Mouse (Mus musculus) adrenal gland, adult 18-20 months (tissue): ENCODE data around the gene Nfatc3. TPM values are rescaled to one million over a fixed set of nuclear protein-coding genes. Genes with fewer than 3 reads are reported as not detected.
A peak's percentile ranks its signal among the peaks of the same experiment; 100 is the strongest.

Experiments
- DNase-seq, 2 experiments: peaks; one replicate each; pipeline ENCODE4 v3.0.0; 2021 to 2022; ENCODE audit warnings: low spot score in 2 of 2
- total RNA-seq, 2 experiments: library from RNA; stranded (reverse); gene quantifications; 1 replicate in 1 of 2; 2 replicates in 1 of 2; pipeline ENCODE4 v1.2.3; 2021

Nfatc3 gene
- total RNA-seq, 2 experiments from 2014 or later, result 34.5 to 50.9 TPM

DNA sequence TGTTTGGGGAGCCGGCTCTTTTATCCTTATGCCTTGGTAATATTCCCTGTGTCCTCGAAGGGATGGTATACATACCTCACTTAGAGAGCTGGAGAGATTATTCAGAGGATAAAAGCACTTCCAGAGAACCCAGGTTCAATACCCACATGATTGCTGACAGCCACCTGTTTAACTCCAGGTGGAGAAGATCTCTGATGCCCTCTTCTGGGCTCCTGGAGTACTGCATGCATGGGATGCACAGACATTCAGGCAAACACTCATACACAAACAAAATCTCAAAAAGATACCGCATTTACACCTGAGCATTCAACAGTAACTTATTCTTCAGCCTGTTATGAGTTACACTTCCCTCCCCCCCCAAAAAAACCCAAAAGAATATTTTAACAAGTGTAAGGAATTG is 57.3 kb downstream of the Nfatc3 start:
- peak in 1 of 2 experiments; percentile 12 for DNase-seq

DNA sequence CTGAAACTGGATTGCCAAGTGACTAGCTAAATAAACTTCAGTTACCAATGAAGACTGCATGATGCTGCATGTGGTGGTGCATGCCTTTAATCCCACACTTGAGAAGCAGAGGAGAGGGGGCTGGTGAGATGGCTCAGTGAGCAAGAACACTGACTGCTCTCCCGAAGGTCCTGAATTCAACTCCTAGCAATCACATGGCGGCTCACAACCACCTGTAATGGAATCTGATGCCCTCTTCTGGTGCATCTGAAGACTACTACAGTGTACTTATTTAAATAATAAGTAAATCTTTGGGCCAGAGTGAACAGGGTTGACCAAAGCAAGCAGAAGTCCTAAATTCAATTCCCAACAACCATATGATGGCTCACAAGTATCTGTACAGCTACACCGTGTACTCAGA is 64.8 kb downstream of the Nfatc3 start:
- no peak for DNase-seq

DNA sequence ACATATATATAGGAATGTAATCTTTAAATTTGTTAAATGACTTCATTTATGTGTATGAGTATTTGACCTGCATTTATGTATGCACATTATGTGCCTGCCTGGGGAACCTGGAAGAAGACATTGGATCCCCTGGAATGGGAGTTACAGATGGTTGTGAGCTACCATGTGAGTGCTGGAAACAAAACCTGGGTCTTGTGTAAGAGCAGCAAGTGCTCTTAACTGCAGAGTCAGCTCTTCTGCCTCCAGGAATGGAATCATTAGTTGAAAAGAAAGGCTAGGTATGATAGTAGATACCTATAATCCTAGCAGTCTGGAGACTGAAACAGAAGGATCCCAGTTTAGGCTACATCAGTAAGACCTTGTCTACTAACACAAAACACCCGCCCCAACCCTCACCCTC is 67.4 kb downstream of the Nfatc3 start:
- DNase-seq, result no peak

DNA sequence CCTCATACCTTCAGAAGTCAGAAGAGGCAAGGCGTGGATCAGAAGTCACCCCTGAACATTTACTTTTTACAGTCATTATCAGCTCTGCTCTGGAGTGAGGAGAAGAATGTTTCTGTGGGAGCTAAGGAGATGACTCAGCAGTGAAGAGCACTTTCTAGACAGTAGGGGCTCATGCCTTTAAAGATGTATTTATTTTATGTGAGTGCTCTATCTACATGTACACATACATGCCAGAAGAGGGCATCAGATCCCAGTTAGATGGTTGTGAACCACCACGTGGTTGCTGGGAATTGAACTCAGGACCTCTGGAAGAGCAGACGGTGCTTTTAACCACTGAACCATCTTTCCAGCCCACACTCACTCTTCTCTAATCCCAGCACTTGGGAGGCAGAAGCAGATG is 68.4 kb downstream of the Nfatc3 start:
- no peak for DNase-seq

DNA sequence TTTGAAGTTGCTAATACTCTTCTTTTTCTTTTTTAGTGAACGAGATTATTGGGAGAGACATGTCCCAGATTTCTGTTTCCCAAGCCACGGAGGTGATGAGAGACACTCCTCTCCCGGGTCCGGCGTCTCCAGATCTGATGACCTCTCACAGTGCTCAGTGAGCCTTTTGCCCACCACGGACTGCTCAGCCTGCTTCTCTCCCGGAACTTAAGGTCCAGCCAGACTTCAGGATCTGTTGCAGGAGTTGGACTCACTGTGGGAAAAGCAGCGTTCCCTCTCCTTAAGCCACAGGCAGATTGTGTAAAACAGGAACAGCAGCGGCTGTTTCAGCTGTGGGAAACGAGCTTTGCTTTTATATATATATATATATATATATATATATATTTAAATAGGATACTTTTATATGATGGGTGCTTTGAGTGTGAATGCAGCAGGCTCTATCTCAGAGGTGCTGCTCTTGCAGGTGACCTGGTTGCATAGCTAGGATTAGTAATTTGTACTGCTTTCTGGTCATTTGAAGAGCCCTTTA is 69.3 kb downstream of the Nfatc3 start:
- DNase-seq, result no peak

DNA sequence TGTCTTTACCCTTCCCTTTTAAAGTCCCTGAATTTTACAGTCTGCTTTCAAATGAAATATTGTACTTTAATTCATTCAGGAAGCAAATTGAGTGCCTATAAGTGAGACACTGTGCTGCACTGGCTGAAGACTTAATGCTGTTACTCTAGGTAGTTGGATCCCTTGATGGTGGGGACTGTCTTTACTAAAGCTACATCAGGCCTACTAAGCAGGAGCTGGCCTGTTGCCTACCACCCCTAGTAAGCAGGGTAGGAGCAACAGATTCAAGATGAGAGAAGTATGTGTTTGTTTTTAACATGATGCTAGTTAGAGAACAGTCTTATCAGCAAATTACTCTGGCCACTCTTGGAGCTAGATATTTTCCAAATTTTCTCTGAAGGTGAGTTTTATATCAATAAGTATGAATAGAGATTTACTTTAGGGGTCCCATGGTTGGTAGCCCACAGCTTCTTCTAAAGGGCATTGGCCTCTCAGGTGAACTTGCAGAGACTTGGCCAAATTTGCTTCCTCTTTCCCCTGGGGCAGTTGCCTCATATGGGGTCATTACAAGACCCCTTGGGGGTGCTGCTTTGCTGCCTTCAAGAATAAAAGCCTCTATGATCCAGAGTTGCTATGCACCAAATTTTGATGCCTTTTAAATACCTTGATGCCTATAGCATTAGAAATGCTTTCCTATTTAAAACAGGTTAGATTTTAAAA is 70.7 kb downstream of the Nfatc3 start:
- no peak for DNase-seq

DNA sequence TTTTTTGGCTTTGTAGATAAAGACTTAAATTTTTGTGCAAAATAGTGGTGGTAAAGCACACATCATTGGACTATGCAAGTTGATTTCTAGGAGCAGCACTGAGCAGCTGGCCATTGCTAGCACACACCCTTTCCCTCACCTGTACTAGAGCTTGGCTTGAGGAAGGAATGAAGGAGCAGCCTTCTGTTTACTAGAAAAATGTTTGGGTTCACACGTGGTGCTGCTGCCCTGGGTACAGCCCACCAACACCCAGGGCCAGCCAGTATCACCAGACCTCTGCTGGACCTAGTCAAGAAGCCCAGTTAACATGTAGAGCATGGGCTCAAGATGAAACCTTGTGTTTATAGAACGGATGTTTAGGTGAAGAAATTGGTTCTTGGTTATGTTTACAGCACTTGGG is 71.4 kb downstream of the Nfatc3 start:
- DNase-seq, result no peak

DNA sequence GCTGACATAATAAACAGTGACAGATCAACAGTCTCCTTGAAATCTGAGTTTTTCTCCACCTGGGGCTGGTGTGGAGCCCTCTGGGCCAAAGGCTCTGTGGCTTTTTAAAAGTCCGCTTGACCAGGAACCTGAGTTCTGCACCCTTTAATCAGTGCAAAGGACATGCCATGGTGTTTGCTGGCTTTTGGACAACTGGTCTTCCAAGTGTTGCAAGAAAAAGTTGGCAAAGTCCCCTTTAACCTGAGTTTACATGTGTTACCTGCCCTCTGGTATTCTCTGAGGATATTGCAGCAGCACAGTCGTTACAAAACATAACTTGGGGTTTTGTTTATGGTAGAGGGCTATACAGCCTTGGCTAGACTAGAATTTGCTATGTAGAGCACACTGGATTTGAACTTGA is 71.9 kb downstream of the Nfatc3 start:
- no peak for DNase-seq

DNA sequence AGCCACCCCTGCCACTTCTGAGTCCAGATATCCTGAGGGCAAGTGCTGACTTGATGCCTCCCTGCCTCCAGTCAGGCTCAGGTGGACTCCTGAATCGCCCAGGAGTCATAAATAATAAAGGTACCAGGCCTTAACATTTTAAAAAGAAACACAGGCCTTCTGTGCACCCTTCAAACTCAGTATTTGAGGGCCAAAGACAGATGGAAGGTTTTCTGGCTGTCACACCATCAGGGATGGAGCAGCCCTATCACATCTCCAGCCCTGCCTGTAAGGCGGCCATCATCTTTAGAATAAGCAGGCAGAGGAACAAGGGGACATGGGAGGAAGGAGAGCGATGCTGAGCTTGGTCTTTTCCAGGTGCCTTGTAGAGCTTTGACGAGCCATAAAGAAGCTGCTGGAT is 72.4 kb downstream of the Nfatc3 start:
- DNase-seq, result no peak

DNA sequence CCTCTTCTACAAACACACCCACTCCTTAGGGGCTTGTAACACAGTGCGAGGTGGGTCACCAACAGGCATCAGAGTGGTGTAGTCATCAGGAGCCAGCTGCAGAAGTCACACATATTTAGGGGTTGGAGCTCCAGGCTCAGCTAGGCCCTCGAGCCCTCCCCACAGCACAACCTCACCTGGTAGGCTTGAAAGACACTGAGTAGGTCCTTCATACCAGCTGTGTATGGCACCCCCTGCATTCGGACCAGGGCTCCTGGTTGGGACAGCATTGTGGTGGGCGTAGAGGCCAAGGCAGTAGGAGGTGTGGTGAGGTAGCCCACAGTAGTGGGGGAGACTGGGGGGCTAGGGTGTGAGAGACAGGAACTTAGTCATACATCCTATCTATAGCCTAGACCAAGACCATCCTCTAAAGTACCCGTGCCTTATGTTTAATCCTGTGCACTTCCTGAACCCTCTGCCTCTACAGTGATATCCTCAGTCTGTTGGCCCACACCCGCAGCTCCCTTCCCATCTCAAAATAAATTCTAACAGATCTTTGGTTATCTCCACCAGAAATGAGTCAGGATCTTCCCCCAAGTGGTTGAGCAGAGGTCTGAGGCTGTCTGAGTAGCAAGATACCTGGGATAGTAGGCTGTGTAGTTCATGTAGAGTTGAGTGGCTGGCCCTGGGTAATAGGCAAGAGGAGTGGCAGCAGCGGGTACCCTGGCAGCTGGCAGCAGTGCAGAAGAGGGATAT is 73.0 kb downstream of the Nfatc3 start:
- no peak for DNase-seq

DNA sequence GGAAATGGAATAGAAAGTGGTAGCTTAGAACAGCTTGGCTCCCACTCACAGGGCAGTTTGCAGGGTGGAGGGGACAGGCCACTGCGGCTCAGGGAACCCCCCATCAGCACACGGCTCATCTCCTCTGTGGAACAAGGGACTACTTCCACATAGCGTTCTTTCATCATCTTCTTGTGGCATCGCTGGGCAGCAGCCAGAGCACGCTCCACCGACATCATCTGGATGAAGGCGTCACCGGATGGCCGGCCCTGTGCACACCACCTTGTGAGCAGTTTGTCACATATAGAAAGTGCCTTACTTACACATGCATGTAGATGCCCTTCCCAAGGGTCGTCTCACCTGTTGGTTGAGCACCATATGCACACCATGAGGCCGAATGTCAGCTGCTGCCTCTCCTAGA is 73.7 kb downstream of the Nfatc3 start:
- DNase-seq, result no peak

DNA sequence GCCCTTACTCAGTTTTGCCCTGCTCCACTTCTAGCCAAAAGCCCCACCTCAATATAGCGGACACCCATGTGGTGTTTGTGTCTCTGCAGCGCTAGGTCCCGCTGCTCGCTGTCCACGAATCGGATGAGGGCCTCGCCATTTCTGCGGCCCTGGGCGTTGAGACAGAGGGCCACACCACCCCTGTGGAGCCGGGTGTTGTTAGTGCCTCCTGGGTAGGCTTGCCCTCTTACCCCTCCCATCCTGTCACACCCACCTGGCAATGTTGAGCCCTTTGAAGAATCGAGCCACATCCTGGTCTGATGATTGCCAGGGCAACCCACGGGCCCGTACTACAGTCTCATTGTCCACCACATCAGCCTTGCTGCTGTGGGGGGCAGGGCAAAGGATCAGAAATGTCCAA is 74.9 kb downstream of the Nfatc3 start:
- no peak for DNase-seq

DNA sequence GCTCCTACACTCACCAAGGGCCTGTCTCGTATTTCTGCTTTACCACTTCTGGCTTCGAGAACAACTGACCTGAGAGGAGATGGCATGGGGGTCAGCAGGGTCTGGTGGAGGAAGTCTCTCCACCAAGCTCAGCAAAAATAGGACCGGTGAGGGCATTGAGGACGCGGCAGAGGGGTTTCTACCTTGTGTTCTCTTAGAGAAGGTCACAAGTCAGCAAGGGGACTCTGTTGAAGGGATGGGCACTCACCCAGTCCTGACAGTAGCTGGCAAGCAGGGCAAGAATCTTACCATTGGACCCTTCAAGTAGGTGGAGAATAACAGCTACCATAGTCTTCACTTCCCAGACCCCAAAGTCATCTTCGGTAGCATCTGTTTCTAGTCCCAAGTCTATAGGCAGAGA is 75.3 kb downstream of the Nfatc3 start:
- no peak for DNase-seq

DNA sequence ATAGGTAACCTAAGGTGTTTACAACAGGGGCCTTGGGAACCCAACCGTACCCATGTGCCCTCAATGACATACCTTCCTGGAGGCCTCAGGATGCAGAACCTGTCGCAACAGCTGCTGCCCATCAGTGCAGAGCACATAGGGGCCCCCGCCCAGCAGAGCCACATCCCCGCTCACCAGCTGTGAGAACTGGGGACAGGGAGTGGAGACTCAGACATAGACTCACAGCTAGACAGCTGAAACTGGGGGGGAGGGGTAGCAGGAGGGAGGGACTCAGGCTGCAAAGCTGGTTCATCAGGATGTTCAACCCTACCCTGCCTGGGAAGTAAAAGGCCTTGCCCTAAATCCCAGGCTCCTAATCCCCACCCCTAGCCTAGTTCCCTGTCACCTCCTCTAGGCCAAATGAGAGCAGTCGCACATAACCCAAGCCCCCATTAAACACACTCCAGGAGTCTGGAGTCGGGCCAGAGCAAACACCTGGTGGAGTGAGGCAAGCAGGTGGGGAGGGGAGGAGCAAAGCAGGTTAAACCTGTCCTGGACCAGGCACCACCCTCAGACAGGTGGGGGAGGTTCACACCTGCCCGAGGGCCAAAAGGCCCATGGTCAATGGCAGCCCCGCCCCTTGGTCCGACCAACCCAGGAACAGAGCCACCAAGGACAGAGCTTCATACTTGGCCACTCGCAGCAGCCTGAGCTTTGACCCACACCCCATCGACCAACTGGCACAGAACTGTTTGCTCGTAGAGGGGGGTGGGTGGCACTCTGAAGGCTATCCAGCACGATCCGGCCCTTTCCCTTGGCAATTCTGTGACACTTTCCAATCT is 76.3 kb downstream of the Nfatc3 start:
- DNase-seq, result no peak

DNA sequence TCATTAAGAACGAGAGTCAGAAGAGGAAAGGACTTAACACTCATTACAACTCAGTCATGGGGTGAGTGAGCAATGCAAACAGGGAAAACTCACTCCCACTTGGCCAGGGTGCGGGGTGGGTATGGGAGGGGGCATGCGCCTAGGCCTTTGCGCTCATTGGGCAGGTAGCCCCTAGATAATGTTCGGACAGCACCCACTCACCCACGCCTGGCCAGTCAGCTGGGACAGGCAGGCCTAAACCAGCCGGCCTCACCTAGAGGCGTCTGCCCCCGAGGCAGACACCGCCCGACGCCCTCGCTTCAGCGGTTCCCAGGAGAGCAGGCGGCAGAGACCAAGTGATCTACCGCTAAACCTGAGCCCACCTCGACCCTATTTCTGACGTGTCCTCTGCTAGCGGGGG is 77.0 kb downstream of the Nfatc3 start:
- no peak for DNase-seq

DNA sequence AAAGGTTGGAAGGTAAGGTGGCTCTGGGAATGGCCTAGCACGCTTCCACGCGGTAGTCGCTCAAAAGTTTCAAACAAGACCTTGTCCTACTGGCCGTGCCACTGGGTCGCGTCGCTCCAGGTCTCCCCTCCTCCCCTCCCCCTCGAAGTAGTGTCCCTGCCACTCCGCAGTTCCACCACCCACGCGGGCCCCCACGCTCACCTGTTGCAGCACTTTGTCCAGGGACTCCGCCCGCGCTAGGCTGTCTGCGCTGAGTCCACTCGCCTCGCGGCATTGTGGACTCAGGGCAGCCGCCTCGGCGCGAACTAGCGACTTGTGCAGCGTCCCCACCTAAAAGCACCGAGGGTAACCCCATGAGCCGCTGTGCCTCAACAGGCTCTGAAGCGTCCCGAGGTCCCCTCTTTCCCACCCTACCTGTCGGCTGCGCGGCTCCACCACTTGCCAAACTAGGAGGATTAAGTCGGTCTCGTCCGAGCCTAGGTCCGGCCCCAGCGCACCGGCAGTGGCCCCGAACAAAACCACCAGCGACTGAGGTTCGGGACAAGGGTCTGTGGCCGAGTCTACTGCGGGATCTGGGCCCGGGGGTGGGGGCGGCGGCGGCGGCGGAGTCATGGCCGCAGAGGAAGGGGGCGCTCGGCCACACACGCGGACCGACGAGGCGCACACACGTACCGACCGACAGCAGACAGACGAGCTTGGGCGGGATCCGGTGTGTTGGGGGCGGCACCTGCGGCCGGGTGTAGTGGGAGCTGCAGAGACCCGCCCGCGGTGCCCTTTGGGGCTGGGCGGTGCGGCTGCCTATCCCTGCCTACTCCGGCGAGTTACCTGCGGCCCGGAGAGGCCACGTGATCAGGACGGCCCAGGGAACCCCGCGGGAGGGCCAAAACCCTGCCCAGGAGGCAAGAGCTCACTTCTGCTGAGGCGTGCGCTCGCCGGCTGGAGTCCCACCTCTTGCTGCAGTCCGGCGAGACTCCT is 77.8 kb downstream of the Nfatc3 start, which contains the start of gene Esrp2:
Gene Esrp2 (minus strand): TSS at position 819 of the 975 bp plus-strand sequence.
- no peak for DNase-seq

DNA sequence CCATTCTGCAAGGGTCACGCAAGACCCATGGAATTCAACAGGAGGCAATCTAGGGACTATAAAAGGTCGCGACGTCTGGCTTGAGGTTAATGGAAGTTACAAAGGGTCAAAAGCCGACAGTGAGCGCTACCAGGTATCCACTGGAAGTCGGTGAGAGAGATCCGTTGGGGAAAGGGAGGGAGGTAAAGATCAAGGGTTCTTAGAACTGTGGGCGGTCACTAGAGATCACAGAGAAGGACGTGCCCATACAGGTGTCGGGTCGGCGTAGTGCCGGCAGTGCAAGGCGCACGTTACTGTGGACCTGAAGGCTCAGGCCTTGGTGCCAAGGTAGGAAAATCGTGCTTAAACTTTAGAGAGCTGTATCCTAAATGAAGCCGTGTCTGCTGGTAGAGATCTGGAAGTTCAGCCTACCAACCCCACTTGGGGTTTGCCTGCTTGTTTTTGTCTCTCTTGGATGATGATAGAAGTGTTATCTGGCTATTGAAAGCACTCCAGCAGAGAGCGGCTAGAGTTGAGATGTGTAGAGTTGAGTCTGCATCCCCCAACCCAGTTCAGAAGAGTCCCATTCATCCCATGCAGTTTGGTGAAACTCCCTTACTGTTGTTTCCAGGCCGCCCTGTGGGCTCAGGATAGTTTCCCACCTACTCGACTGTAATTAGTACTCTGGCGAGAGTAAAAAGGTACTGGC is 78.7 kb downstream of the Nfatc3 start:
- no peak for DNase-seq

DNA sequence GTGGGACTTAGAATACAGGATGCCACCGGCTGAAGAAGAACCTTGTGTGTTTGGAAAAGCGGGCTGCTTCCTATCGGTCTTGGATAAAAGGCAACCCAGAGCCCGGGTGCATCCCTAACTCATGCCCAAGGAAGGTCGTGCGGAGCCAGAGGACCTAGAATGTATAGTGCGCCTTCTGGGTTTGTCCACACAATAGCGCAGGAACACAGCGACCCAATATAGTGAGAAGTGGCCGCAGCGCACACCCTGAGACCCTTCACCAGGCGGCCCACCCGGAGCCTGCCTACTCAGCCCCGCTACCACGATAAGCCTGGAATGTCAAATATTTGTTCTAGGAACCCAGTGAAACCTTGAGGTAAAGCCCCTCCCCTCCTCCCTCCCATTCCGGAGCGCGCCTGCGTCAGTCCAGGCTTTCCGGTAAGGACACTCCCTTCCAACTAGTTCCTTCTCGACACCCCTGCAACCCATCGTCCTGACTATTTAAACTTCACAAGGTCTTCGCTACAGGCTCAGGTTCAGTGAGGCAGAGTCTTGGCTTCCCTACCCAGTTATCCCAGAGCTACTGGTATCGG is 79.4 kb downstream of the Nfatc3 start:
- DNase-seq, result peak; percentile 70 to 75

DNA sequence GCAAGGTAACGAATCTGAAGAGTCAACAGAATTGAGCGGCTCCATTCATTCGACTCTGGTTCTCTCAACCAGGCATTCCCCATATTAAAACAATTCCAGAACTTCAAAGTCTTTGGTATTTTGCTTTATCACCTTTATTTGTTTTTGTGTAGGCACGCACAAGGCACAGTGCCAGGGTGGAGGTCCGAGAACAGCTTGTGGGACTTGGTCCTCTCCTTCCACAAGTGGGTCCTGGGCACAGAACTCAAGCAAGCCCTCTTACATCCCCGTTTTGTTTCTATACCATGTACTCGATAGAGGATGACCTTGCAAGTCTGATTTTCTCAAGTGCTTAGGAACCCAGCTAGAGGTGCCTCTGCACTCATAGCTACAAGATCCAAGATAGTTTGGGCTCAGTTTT is 80.0 kb downstream of the Nfatc3 start:
- DNase-seq, result peak in 1 of 2 experiments; percentile 23
